Mouse (Mus musculus) heart, postnatal 0 days (tissue): ENCODE measurements at regions not wholly inside any gene's neighbourhood (a gene's known extent, or its start where the extent isn't known, plus 50 kb on each side); places are given as distances from the start of the nearest gene placed in this dataset.

Experiments used
- ATAC-seq: fragments of 200-750 bp; cut with Nextera tagmentation; 2 replicates; pipeline ENCODE4 v1.8.0; 2017; ENCODE audit warnings: low read depth, moderate number of reproducible peaks, moderate library complexity; ENCODE audit not compliant: insufficient read depth
- DNase-seq: peaks from one replicate; pipeline ENCODE4 v3.0.0-alpha.2; 2016; ENCODE audit warnings: low spot score
- H3K27ac ChIP-seq: fragments of 300-500 bp; sonication (generic); 2 replicates; pipeline ENCODE4 v1.5.1; 2014; ENCODE audit warnings: low read depth, mild to moderate bottlenecking
- H3K27me3 ChIP-seq: fragments of 300-500 bp; sonication (generic); 2 replicates; pipeline ENCODE4 v1.6.1; 2014; ENCODE audit warnings: low read length, mixed read lengths; ENCODE audit not compliant: control insufficient read depth, insufficient read depth
- H3K36me3 ChIP-seq: fragments of 300-500 bp; sonication (generic); replicated peaks from 2 replicates; pipeline ENCODE4 v1.6.1; 2014; ENCODE audit warnings: low read length, mixed read lengths; ENCODE audit not compliant: control insufficient read depth, insufficient read depth
- H3K4me1 ChIP-seq: fragments of 300-500 bp; sonication (generic); 2 replicates; pipeline ENCODE4 v1.6.1; 2014; ENCODE audit warnings: antibody characterized with exemption; ENCODE audit not compliant: control insufficient read depth, insufficient read depth
- H3K4me2 ChIP-seq: fragments of 300-500 bp; sonication (generic); 2 replicates; pipeline ENCODE4 v1.6.1; 2014; ENCODE audit warnings: low read depth, mild to moderate bottlenecking, low read length, moderate library complexity
- H3K4me3 ChIP-seq: fragments of 300-500 bp; sonication (generic); 2 replicates; pipeline ENCODE4 v1.5.1; 2014; ENCODE audit warnings: low read depth, low read length
- H3K9ac ChIP-seq: fragments of 300-500 bp; sonication (generic); replicated peaks from 2 replicates; pipeline ENCODE4 v1.6.1; 2014; ENCODE audit warnings: low read depth, low read length, mixed read lengths
- H3K9me3 ChIP-seq: fragments of 300-500 bp; sonication (generic); replicated peaks from 2 replicates; pipeline ENCODE4 v1.6.1; 2016; ENCODE audit warnings: low read length; ENCODE audit not compliant: control insufficient read depth
- CTCF ChIP-seq: IDR thresholded peaks from 2 replicates; pipeline ENCODE4 v1.5.1; 2016; ENCODE audit warnings: antibody characterized with exemption, control low read depth, low read depth
- EP300 ChIP-seq: IDR thresholded peaks from 2 replicates; pipeline ENCODE4 v1.6.1; 2016; ENCODE audit warnings: antibody characterized with exemption, low read depth
- WGBS: fragments of 180-500 bp; shearing (Covaris S2); extraction: QIAGEN DNeasy Blood & Tissue Kit; methylation state at CpG from one replicate; pipeline ENCODE4 v1.1.7; 2014; 5-methylcytosine and 5-hydroxymethylcytosine counted together

- WGBS: 13% methylated on average over 4 of the region's 4 CpGs
- TF ChIP-seq EP300 (no peak), CTCF (no peak)
- Histone ChIP-seq H3K27ac (peak overlapping the region; percentile 73), H3K9me3 (no peaks in the 10 kb centered on the region), H3K9ac (peak overlapping the region; percentile 62), H3K36me3 (no peaks in the 10 kb centered on the region), H3K4me3 (peak overlapping the region; percentile 58), H3K4me2 (peak overlapping the region; percentile 61), H3K27me3 (no peaks in the 10 kb centered on the region), H3K4me1 (peaks cover 3% of the 10 kb centered on the region; the same call in 1 of the 2 replicates)
- DNase-seq (no peak), ATAC-seq (peak; percentile 40)
Measured at GRCm38 (mm10) chr9:41580067-41580466, 418.6 kb upstream of the Ubash3b start.

- no peaks in the 10 kb centered on the region for H3K9me3 ChIP-seq
- TF ChIP-seq CTCF (peak; percentile 76), EP300 (no peak)
- peak overlapping the region; percentile 58 for H3K4me3 ChIP-seq
- H3K36me3 ChIP-seq: no peaks in the 10 kb centered on the region
- peak overlapping the region; percentile 73 for H3K27ac ChIP-seq
- peaks cover 3% of the 10 kb centered on the region; the same call in 1 of the 2 replicates for H3K4me1 ChIP-seq
- peak; percentile 78 for ATAC-seq
- peak; percentile 91 for DNase-seq
- peak overlapping the region; percentile 61 for H3K4me2 ChIP-seq
- H3K27me3 ChIP-seq: no peaks in the 10 kb centered on the region
- H3K9ac ChIP-seq: peak overlapping the region; percentile 62
- WGBS: 24% methylated on average over 12 of the region's 13 CpGs
Measured at GRCm38 (mm10) chr9:41579107-41580014, 417.9 kb upstream of the Ubash3b start.

GRCm38 (mm10) chr9:41578221-41579106 lies 417.0 kb upstream of the Ubash3b start:
- Histone ChIP-seq H3K9ac (no peak overlapping the region), H3K4me2 (no peak overlapping the region), H3K9me3 (no peaks in the 10 kb centered on the region), H3K27ac (no peak overlapping the region), H3K36me3 (no peaks in the 10 kb centered on the region), H3K4me3 (no peak overlapping the region), H3K4me1 (no peaks in the 10 kb centered on the region), H3K27me3 (no peaks in the 10 kb centered on the region)
- ATAC-seq: no peak
- no peak for DNase-seq
- WGBS: 69% methylated on average over 14 of the region's 14 CpGs
- TF ChIP-seq CTCF: no peak
- TF ChIP-seq EP300: no peak

- TF ChIP-seq EP300 (no peak), CTCF (no peak)
- WGBS: 36% methylated on average over 1 of the region's 1 CpGs
Measured at GRCm38 (mm10) chr9:41577760-41578159, 416.3 kb upstream of the Ubash3b start.

GRCm38 (mm10) chr9:41575826-41576225 lies 414.3 kb upstream of the Ubash3b start:
- TF ChIP-seq CTCF: no peak
- no peak for TF ChIP-seq EP300
- Histone ChIP-seq H3K27ac (no peak overlapping the region), H3K4me1 (no peaks in the 10 kb centered on the region), H3K36me3 (no peaks in the 10 kb centered on the region), H3K9ac (no peak overlapping the region), H3K9me3 (no peaks in the 10 kb centered on the region), H3K4me2 (no peak overlapping the region), H3K4me3 (no peak overlapping the region), H3K27me3 (no peaks in the 10 kb centered on the region)
- WGBS: 55% methylated on average over 5 of the region's 5 CpGs
- no peak for ATAC-seq
- DNase-seq: no peak

More at GRCm38 (mm10) chr9:41577760-41578159, 416.3 kb upstream of the Ubash3b start:
- DNase-seq (no peak), ATAC-seq (no peak)
- H3K4me1 ChIP-seq: no peaks in the 10 kb centered on the region
- H3K4me2 ChIP-seq: no peak overlapping the region
- H3K9me3 ChIP-seq: no peaks in the 10 kb centered on the region
- no peak overlapping the region for H3K4me3 ChIP-seq
- H3K9ac ChIP-seq: no peak overlapping the region
- no peaks in the 10 kb centered on the region for H3K36me3 ChIP-seq
- H3K27ac ChIP-seq: no peak overlapping the region
- no peaks in the 10 kb centered on the region for H3K27me3 ChIP-seq
